Mouse (Mus musculus): ENCODE measurements around the gene Dydc1.

DNA sequence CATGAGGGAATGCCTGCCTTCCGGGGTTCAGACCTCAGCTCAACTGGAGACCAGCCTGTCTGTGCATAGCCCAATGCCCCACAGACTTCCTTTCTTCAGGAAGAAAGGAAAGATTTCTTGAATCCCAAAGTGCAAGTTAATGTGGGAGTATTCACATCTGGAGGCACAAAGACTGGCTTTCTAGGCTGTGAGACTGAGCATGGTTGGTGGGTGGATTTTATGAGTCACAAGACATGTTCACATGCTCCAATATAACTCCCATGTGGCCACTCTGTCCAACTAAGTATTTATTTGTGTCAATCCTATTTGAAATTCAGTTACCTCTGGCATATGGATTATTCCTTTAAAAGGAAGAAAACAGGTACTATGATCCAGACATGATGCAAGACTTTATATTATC, 26.0 kb downstream of the Dydc1 start:
- TF ChIP-seq CTCF (conservative IDR thresholded peaks at IDR 0.05; ENCODE audit: low read length) (no peak), POU5F1 (IDR thresholded peaks at IDR 0.05; ENCODE audit: borderline replicate concordance, low read length) (no peak), NANOG (IDR thresholded peaks at IDR 0.05; ENCODE audit: borderline replicate concordance, low read length) (no peak)
